Mouse (Mus musculus) stomach, embryonic 14.5 days (tissue): ENCODE data around the gene 4930415O20Rik. TPM values are rescaled to one million over a fixed set of nuclear protein-coding genes. Genes with fewer than 3 reads are reported as not detected.

Experiments used
- ATAC-seq: fragments of 200-750 bp; cut with Nextera tagmentation; 2 replicates; pipeline ENCODE4 v1.8.0; 2017; ENCODE audit warnings: low read depth, moderate TSS enrichment; ENCODE audit not compliant: insufficient number of reproducible peaks, insufficient read depth, low FRiP score
- H3K27ac ChIP-seq: fragments of 300-500 bp; sonication (generic); 2 replicates; pipeline ENCODE4 v1.5.1; 2014; ENCODE audit warnings: mild to moderate bottlenecking, low read length, moderate library complexity, mixed read lengths
- H3K27me3 ChIP-seq: fragments of 300-500 bp; sonication (generic); 2 replicates; pipeline ENCODE4 v1.6.1; 2014; ENCODE audit warnings: low read length, control low read depth, mixed read lengths; ENCODE audit not compliant: control insufficient read depth, insufficient read depth
- H3K36me3 ChIP-seq: fragments of 300-500 bp; sonication (generic); 2 replicates; pipeline ENCODE4 v1.6.1; 2014; ENCODE audit warnings: mild to moderate bottlenecking, control low read depth, low read length, moderate library complexity, mixed read lengths; ENCODE audit not compliant: control insufficient read depth, insufficient read depth
- H3K4me1 ChIP-seq: fragments of 300-500 bp; sonication (generic); 2 replicates; pipeline ENCODE4 v1.6.1; 2014; ENCODE audit warnings: low read length, control low read depth, mixed read lengths; ENCODE audit not compliant: control insufficient read depth, insufficient read depth
- H3K4me2 ChIP-seq: fragments of 300-500 bp; sonication (generic); replicated peaks from 2 replicates; pipeline ENCODE4 v1.6.1; 2014; ENCODE audit warnings: low read depth, low read length, control low read depth
- H3K4me3 ChIP-seq: fragments of 300-500 bp; sonication (generic); 2 replicates; pipeline ENCODE4 v1.5.1; 2014; ENCODE audit warnings: low read depth, low read length, control low read depth
- H3K9ac ChIP-seq: fragments of 300-500 bp; sonication (generic); replicated peaks from 2 replicates; pipeline ENCODE4 v1.6.1; 2014; ENCODE audit warnings: low read depth, mild to moderate bottlenecking, control low read depth, low read length, moderate library complexity, mixed read lengths
- H3K9me3 ChIP-seq: fragments of 300-500 bp; sonication (generic); 2 replicates; pipeline ENCODE4 v1.6.1; 2016; ENCODE audit warnings: low read depth, low read length, control low read depth; ENCODE audit not compliant: control insufficient read depth
- WGBS: fragments of 180-500 bp; shearing (Covaris S2); extraction: QIAGEN DNeasy Blood & Tissue Kit; methylation state at CpG from one replicate; pipeline ENCODE4 v1.1.7; 2014; 5-methylcytosine and 5-hydroxymethylcytosine counted together
- polyA plus RNA-seq: library from polyadenylated mRNA; unstranded; fragments of >200 nt; fragmentation: Nextera tagmentation; extraction: Ambion mirVana; gene quantifications from 2 replicates; pipeline ENCODE4 v1.2.1, GENCODE M21; 2014

Gene 4930415O20Rik
- polyA plus RNA-seq, 1 experiment from 2014 or later, result not detected

GRCm38 (mm10) chr15:98594193-98594592 is 23.4 kb downstream of the 4930415O20Rik start:
- Histone ChIP-seq H3K9ac (no peak overlapping the region), H3K4me1 (no peaks in the 10 kb centered on the region), H3K36me3 (peaks cover 69% of the 10 kb centered on the region), H3K4me3 (no peak overlapping the region), H3K27me3 (no peaks in the 10 kb centered on the region), H3K9me3 (no peaks in the 10 kb centered on the region), H3K27ac (no peak overlapping the region), H3K4me2 (no peak overlapping the region)
- ATAC-seq, result no peak
- 78% methylated on average over 19 of the region's 19 CpGs for WGBS

GRCm38 (mm10) chr15:98595049-98595448 is 24.2 kb downstream of the 4930415O20Rik start:
- Histone ChIP-seq H3K4me2 (no peak overlapping the region), H3K4me3 (no peak overlapping the region), H3K36me3 (peaks cover 76% of the 10 kb centered on the region), H3K4me1 (no peaks in the 10 kb centered on the region), H3K27me3 (no peaks in the 10 kb centered on the region), H3K9me3 (no peaks in the 10 kb centered on the region), H3K9ac (no peak overlapping the region), H3K27ac (no peak overlapping the region)
- no peak for ATAC-seq
- 84% methylated on average over 5 of the region's 5 CpGs for WGBS

DNA sequence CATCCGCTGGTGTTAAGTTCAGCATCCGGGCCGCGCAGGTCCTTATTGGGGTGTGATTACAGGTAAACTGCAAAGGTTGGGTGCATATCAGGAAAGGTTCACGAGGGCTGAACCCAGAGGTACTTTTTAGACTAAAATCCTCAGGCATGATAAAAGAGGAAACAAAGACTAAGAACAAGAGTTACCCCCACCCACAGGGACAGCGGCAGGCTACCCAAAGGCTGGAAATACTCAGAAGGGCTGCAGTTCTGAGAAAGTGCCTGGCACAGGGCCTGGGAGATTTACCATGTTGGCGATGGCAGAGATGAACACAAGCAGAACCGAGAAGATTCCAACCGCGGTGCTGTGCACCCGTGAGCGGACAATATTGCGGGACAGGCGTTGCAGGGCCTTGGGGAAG is 25.8 kb downstream of the 4930415O20Rik start:
- H3K9me3 ChIP-seq, result no peaks in the 10 kb centered on the region
- no peaks in the 10 kb centered on the region for H3K4me1 ChIP-seq
- no peak overlapping the region for H3K9ac ChIP-seq
- H3K27ac ChIP-seq, result no peak overlapping the region
- 92% methylated on average over 14 of the region's 14 CpGs for WGBS
- peaks cover 77% of the 10 kb centered on the region for H3K36me3 ChIP-seq
- ATAC-seq, result no peak
- no peak overlapping the region for H3K4me3 ChIP-seq
- no peaks in the 10 kb centered on the region for H3K27me3 ChIP-seq
- no peak overlapping the region for H3K4me2 ChIP-seq

DNA sequence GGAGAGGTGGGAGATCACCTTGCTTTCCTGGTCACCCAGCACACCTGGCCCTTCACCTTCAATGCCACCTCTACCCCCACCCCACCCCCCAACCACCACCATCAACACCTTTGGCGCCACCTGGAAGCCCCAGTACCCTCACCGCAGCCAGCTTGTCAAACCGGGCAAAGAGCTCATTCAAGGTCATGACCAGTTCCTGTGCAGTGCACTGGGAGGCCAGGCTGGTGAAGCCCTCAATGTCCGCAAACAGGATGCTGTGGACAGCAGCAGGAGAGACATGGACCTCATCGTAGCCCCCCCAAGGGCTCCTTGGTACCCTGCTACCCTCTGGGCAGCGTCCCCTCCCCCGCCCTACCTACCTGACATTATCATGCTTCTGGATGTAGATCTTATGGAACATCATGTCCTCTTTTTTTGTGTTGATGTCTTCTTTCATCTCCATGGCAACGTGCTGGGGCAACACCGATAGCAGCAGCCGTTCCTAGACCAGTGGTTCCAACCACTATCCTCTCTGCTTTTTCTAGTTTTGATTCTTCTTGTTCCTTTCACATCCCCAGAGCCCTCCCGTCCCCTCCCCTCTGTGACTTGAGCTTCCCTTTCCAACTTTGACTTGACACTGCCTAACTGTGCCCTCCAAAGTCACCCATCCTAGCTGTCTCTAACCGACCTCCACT is 29.4 kb downstream of the 4930415O20Rik start:
- H3K27me3 ChIP-seq, result no peaks in the 10 kb centered on the region
- no peak overlapping the region for H3K4me2 ChIP-seq
- H3K36me3 ChIP-seq, result peaks cover 65% of the 10 kb centered on the region
- ATAC-seq, result no peak
- peaks cover 19% of the 10 kb centered on the region; the same call in 1 of the 2 replicates for H3K4me1 ChIP-seq
- no peak overlapping the region for H3K4me3 ChIP-seq
- no peak overlapping the region for H3K27ac ChIP-seq
- no peak overlapping the region for H3K9ac ChIP-seq
- no peaks in the 10 kb centered on the region for H3K9me3 ChIP-seq
- 82% methylated on average over 12 of the region's 12 CpGs for WGBS

GRCm38 (mm10) chr15:98601832-98602190 is 31.0 kb downstream of the 4930415O20Rik start:
- Histone ChIP-seq H3K36me3 (peaks cover 50% of the 10 kb centered on the region), H3K4me1 (peaks cover 25% of the 10 kb centered on the region; the same call in 1 of the 2 replicates), H3K4me2 (peak overlapping the region; percentile 44), H3K9me3 (no peaks in the 10 kb centered on the region), H3K4me3 (peak overlapping the region; percentile 17; the same call in 1 of the 2 replicates), H3K27ac (peak overlapping the region; percentile 74; the same call in 1 of the 2 replicates), H3K9ac (no peak overlapping the region), H3K27me3 (no peaks in the 10 kb centered on the region)
- no peak for ATAC-seq
- 71% methylated on average over 7 of the region's 7 CpGs for WGBS

DNA sequence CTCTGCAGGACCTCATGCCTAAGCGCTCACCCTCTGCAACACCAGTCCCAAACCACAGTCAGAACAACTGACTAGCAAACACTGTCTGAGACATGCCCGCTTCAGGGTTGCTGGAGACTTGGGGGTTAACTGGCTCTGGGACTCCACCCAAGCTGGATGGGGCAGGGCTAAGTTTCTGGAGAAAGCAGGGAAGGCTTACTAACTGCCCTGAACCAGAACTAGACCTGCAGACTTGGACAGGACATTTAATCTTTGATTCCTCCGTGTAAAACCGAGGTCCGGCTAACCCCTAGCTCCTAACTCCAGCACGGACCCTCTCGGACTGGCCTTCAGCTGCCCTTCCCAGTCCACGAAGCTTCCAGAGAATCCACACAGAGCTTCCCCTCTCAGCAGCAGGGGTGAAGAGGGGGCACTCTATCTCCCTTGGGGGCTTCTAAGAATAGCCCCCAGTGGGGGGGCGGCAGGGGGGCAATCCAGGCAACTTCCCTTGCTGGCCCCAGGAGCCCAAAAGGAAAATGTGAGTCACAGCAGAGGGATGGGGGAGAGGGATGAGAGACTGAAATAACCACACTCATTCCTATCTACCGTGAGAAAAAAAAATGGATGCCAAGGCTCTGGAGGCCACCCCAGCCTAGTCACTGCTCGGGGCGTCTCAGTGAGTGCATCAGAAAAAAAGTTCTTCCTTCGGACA is 31.5 kb downstream of the 4930415O20Rik start:
- H3K9ac ChIP-seq, result no peak overlapping the region
- H3K36me3 ChIP-seq, result peaks cover 45% of the 10 kb centered on the region
- WGBS, result 38% methylated on average over 13 of the region's 13 CpGs

DNA sequence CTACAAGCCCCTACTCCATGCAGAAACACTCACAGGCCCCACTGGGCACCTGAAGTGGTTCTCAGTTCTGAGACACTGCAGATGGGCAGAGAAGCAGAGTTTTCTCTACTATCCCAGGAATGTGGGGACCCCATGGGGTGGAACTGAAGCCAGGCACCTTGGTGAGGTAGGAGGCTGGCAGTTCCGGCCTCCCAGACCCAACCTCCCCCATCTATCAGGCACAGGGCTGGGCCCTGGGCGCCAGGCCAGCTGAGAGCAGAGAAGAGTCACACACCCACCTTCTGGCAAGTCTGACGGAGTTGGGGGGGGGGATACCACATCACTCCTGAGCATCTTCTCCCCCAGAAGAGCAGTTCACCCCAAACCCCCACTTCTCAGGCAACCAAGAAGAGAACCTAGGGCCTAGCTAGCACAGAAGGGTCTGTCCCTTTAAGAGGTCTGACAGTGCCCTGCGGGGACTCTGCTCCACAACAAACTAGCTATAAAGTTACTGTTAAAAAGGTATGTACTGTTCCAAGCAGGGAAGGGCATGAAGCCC is 32.2 kb downstream of the 4930415O20Rik start:
- ATAC-seq, result no peak
- Histone ChIP-seq H3K27ac (peak overlapping the region; percentile 74; the same call in 1 of the 2 replicates), H3K36me3 (peaks cover 38% of the 10 kb centered on the region)

More for the DNA sequence above, 31.5 kb downstream of the 4930415O20Rik start:
- 0 out of 2 replicates have a peak, but pooled peaks have one; percentile 16 for ATAC-seq
- no peaks in the 10 kb centered on the region for H3K9me3 ChIP-seq
- H3K4me1 ChIP-seq, result peaks cover 30% of the 10 kb centered on the region; the same call in 1 of the 2 replicates
- peak overlapping the region; percentile 74 for H3K27ac ChIP-seq
- H3K4me3 ChIP-seq, result peak overlapping the region; percentile 17
- peak overlapping the region; percentile 44 for H3K4me2 ChIP-seq
- H3K27me3 ChIP-seq, result no peaks in the 10 kb centered on the region

DNA sequence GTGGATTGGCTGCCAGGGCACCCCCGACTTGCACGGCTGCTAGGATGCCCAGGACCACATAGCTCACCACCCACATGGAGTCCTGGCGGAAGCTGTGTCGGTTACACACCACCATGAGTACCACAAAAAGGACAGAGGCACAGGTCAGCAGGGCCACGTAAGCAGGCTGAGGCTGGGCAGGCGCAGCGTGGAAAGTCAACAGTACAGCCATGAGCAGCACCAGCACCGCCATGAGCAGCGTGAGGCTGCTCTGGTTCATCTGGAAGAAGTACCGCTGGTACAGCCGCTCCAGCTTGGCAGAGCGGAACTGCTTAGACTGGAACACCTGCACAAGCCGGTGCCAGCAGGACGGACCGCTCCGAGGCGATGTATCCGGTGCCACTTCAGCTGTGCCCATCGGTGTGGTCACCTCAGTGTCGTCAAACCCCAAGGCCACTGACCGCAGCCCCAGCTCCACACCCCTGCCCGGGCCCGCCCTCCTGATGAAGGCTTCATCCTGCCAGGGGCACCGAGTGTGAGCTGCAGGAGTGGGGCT is 33.3 kb downstream of the 4930415O20Rik start:
- no peak overlapping the region for H3K27ac ChIP-seq
- H3K36me3 ChIP-seq, result peaks cover 30% of the 10 kb centered on the region
- H3K9me3 ChIP-seq, result no peaks in the 10 kb centered on the region
- H3K4me2 ChIP-seq, result no peak overlapping the region
- H3K4me3 ChIP-seq, result no peak overlapping the region
- H3K4me1 ChIP-seq, result peaks cover 39% of the 10 kb centered on the region; the same call in 1 of the 2 replicates
- no peak overlapping the region for H3K9ac ChIP-seq
- no peaks in the 10 kb centered on the region for H3K27me3 ChIP-seq
- no peak for ATAC-seq
- WGBS, result 90% methylated on average over 24 of the region's 24 CpGs

More for the DNA sequence above, 32.2 kb downstream of the 4930415O20Rik start:
- Histone ChIP-seq H3K9ac (0 out of 2 replicates have a peak overlapping the region, but pooled peaks have one; percentile 2), H3K4me1 (peaks cover 36% of the 10 kb centered on the region; the same call in 1 of the 2 replicates), H3K4me2 (peak overlapping the region; percentile 44), H3K27me3 (no peaks in the 10 kb centered on the region), H3K9me3 (no peaks in the 10 kb centered on the region), H3K4me3 (peak overlapping the region; percentile 17)
- WGBS, result 35% methylated on average over 4 of the region's 4 CpGs
